Mouse (Mus musculus) C3H10T1/2 (cell line): ENCODE measurements around the gene Terf2ip. TPM values are rescaled to one million over a fixed set of nuclear protein-coding genes. Genes with fewer than 3 reads are reported as not detected.

ENCODE experiments used
- polyA plus RNA-seq, 2 experiments: library from polyadenylated mRNA; unstranded; fragments of >200 nt; fragmentation: generic; extraction: Trizol; gene quantifications; one replicate each; pipeline ENCODE4 v1.2.1; 2012; ENCODE audit warnings: missing spikeins in 2 of 2

Gene Terf2ip
- 1 to 10 TPM; 1.1 to 8.4 TPM for polyA plus RNA-seq

GRCm38 (mm10) chr8:112010997-112011815 lies at the start of gene Terf2ip, which contains the start of gene Kars:
Terf2ip (plus strand) TSS chr8:112011398.
Kars (minus strand) TSS chr8:112011323.

GRCm38 (mm10) chr8:111992013-111992702 lies 19.0 kb upstream of the Terf2ip start, which contains the start of gene Adat1:
Adat1 (minus strand) TSS chr8:111992302.

DNA sequence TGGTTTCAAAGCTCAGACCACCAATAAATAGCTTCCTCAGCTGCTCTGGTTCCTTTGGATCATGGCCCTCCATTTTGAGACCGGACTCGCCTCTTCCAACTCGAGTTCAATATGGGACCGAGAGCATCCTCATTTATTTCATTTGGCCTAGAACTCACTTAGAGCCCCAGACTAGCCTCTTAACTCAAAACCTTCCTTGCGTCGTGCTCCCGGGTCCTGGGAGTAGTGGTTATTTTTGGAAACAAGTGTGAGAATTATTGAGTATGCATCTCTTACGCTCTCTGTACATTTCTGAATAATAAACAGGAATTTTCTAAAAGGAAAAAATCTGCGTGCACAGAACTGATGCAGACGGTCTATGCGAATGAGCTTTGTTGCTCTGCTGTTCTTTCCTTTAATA lies 3.7 kb downstream of the Terf2ip start, which contains the start of gene Gm6793:
Gene Gm6793, minus strand, starts transcription at position 101 of the 400 bp plus-strand sequence.

Other genes with a start within 250 kb of the Terf2ip start
- gene Cfdp1, start 157.1 kb upstream of the Terf2ip start, polyA plus RNA-seq: 10 to 100 TPM in 1 of 2 experiments, 1 to 10 TPM in 1; 8.8 to 68.7 TPM
- gene Tmem170, start 134.6 kb upstream of the Terf2ip start, polyA plus RNA-seq: 1 to 10 TPM in 1 of 2 experiments, under 1 TPM in 1; 0.23 to 1.2 TPM
- gene Chst5, start 101.0 kb upstream of the Terf2ip start, polyA plus RNA-seq: not detected
- gene Tmem231, start 77.5 kb upstream of the Terf2ip start, polyA plus RNA-seq: 10 to 100 TPM in 1 of 2 experiments, 1 to 10 TPM in 1; 2.0 to 17.6 TPM
- 10 to 100 TPM; 31.3 to 71.4 TPM for gene Gabarapl2, start 70.7 kb upstream of the Terf2ip start, polyA plus RNA-seq
- 1 to 10 TPM; 1.5 to 3.0 TPM for gene Adat1, start 19.1 kb upstream of the Terf2ip start, polyA plus RNA-seq
- 100 to 1,000 TPM; 141 to 170 TPM for gene Kars, start 75 bp upstream of the Terf2ip start, polyA plus RNA-seq
- under 1 TPM; 0.02 to 0.31 TPM for gene Gm6793, start 3.6 kb downstream of the Terf2ip start, polyA plus RNA-seq